9 mouse cellular contexts compared by ENCODE assay signal in genomic region chr5:31576539-31576975, GRCm38 (mm10). TPM values are rescaled to one million over a fixed set of nuclear protein-coding genes. Genes with fewer than 3 reads are reported as not detected.
DNase-seq lines count a peak whose midpoint lies in the region; ATAC-seq and TF ChIP-seq lines count a peak whose summit lies in the region.
"Had no signal": no experiment of that assay in that cellular context is flagged by ENCODE, and none has a peak within 500 bp of the region (broad histone marks: within the 10 kb centered on the region; RNA-seq: fewer than 3 reads in every experiment).

No protein-coding gene starts in this region.

- no peak for TF ChIP-seq CTCF in intestine, postnatal 0 days (IDR thresholded peaks at IDR 0.05; ENCODE audit: low read depth)

- peak; percentile 52 to 61 for DNase-seq in CD8-positive naive resting alpha-beta T cell, adult 2 months (ENCODE audit: low read depth in 2 of 2, low spot score in 2 of 2)
- peak; percentile 98 for DNase-seq in fibroblast of lung, adult 2 months (ENCODE audit: low read depth)
- DNase-seq in spleen, postnatal 10 days (ENCODE audit: low spot score in 2 of 2) = no peak
- DNase-seq in liver, embryonic 11.5 days (ENCODE audit: low spot score) = no peak

- no peaks in the 10 kb centered on the region for H3K36me3 ChIP-seq in intestine, postnatal 0 days (ENCODE audit: control insufficient read depth, insufficient read depth)
- no peaks in the 10 kb centered on the region for H3K36me3 ChIP-seq in intestine, embryonic 15.5 days
- no peaks in the 10 kb centered on the region for H3K36me3 ChIP-seq in megakaryocyte, embryonic 14.5 days (replicated peaks; ENCODE audit: low read length)
- no peaks in the 10 kb centered on the region for H3K36me3 ChIP-seq in forebrain, embryonic 16.5 days (ENCODE audit: control insufficient read depth, insufficient read depth)
- no peaks in the 10 kb centered on the region for H3K36me3 ChIP-seq in liver, embryonic 11.5 days (ENCODE audit: control insufficient read depth, insufficient read depth, low read length)
- H3K36me3 ChIP-seq: liver, embryonic 15.5 days had no signal

- H3K9ac ChIP-seq in intestine, postnatal 0 days (ENCODE audit: low read depth, low read length) = no peak overlapping the region
- no peak overlapping the region for H3K9ac ChIP-seq in intestine, embryonic 15.5 days
- H3K9ac ChIP-seq in forebrain, embryonic 16.5 days (replicated peaks; ENCODE audit: low read depth, low read length) = no peak overlapping the region
- H3K9ac ChIP-seq in liver, embryonic 11.5 days (ENCODE audit: low read depth, low read length) = no peak overlapping the region
- H3K9ac ChIP-seq: liver, embryonic 15.5 days had no signal

- WGBS in intestine, postnatal 0 days = 57% methylated on average over 7 of the region's 7 CpGs
- WGBS in intestine, embryonic 15.5 days = 83% methylated on average over 6 of the region's 7 CpGs
- 75% methylated on average over 7 of the region's 7 CpGs for whole genome bisulfite sequencing in forebrain, embryonic 16.5 days
- WGBS in liver, embryonic 11.5 days = 76% methylated on average over 7 of the region's 7 CpGs

- H3K4me1 ChIP-seq in intestine, postnatal 0 days (replicated peaks; ENCODE audit: control insufficient read depth, insufficient read depth, low read length) = 0 out of 2 replicates have a peak, but pooled peaks cover 2% of the 10 kb centered on the region
- H3K4me1 ChIP-seq in intestine, embryonic 15.5 days (replicated peaks) = 0 out of 2 replicates have a peak, but pooled peaks cover 1% of the 10 kb centered on the region
- peaks cover 17% of the 10 kb centered on the region for H3K4me1 ChIP-seq in megakaryocyte, embryonic 14.5 days
- H3K4me1 ChIP-seq in forebrain, embryonic 16.5 days (replicated peaks; ENCODE audit: control insufficient read depth, insufficient read depth, low read length) = no peaks in the 10 kb centered on the region
- no peaks in the 10 kb centered on the region for H3K4me1 ChIP-seq in liver, embryonic 11.5 days (replicated peaks; ENCODE audit: control insufficient read depth, insufficient read depth, low read length)
- H3K4me1 ChIP-seq: liver, embryonic 15.5 days had no signal

- ATAC-seq in intestine, postnatal 0 days = peak; percentile 62
- ATAC-seq in intestine, embryonic 15.5 days = no peak
- no peak for ATAC-seq in forebrain, embryonic 16.5 days
- ATAC-seq in liver, embryonic 11.5 days (replicated peaks; ENCODE audit: low FRiP score) = no peak

- no peak overlapping the region for H3K4me2 ChIP-seq in intestine, postnatal 0 days (replicated peaks; ENCODE audit: low read depth)
- H3K4me2 ChIP-seq in intestine, embryonic 15.5 days (replicated peaks) = no peak overlapping the region
- no peak overlapping the region for H3K4me2 ChIP-seq in forebrain, embryonic 16.5 days (ENCODE audit: low read length)
- no peak overlapping the region for H3K4me2 ChIP-seq in liver, embryonic 11.5 days
- H3K4me2 ChIP-seq: liver, embryonic 15.5 days had no signal

- no peak overlapping the region for H3K4me3 ChIP-seq in intestine, postnatal 0 days (ENCODE audit: low read depth, low read length)
- no peak overlapping the region for H3K4me3 ChIP-seq in intestine, embryonic 15.5 days (replicated peaks)
- peak overlapping the region; percentile 62 for H3K4me3 ChIP-seq in megakaryocyte, embryonic 14.5 days (replicated peaks)
- H3K4me3 ChIP-seq in forebrain, embryonic 16.5 days (replicated peaks; ENCODE audit: low read length) = no peak overlapping the region
- H3K4me3 ChIP-seq in liver, embryonic 11.5 days (ENCODE audit: low read depth, low read length) = no peak overlapping the region
- H3K4me3 ChIP-seq: liver, embryonic 15.5 days had no signal

- no peaks in the 10 kb centered on the region for H3K27me3 ChIP-seq in intestine, postnatal 0 days (replicated peaks; ENCODE audit: control insufficient read depth, insufficient read depth, low read length)
- no peaks in the 10 kb centered on the region for H3K27me3 ChIP-seq in intestine, embryonic 15.5 days (replicated peaks)
- H3K27me3 ChIP-seq in megakaryocyte, embryonic 14.5 days (replicated peaks) = peaks cover 20% of the 10 kb centered on the region
- no peaks in the 10 kb centered on the region for H3K27me3 ChIP-seq in forebrain, embryonic 16.5 days (replicated peaks; ENCODE audit: control insufficient read depth, insufficient read depth, low read length)
- no peaks in the 10 kb centered on the region for H3K27me3 ChIP-seq in liver, embryonic 11.5 days (replicated peaks; ENCODE audit: control insufficient read depth, insufficient read depth, low read length)
- H3K27me3 ChIP-seq: liver, embryonic 15.5 days had no signal

- H3K27ac ChIP-seq in intestine, postnatal 0 days (ENCODE audit: low read depth, low read length) = no peak overlapping the region
- H3K27ac ChIP-seq in intestine, embryonic 15.5 days = no peak overlapping the region
- H3K27ac ChIP-seq in forebrain, embryonic 16.5 days (ENCODE audit: low read length) = no peak overlapping the region
- no peak overlapping the region for H3K27ac ChIP-seq in liver, embryonic 11.5 days (ENCODE audit: low read depth, low read length)
- H3K27ac ChIP-seq: liver, embryonic 15.5 days had no signal

- H3K9me3 ChIP-seq in intestine, postnatal 0 days (ENCODE audit: control insufficient read depth) = no peaks in the 10 kb centered on the region
- no peaks in the 10 kb centered on the region for H3K9me3 ChIP-seq in intestine, embryonic 15.5 days
- no peaks in the 10 kb centered on the region for H3K9me3 ChIP-seq in megakaryocyte, embryonic 14.5 days
- H3K9me3 ChIP-seq in forebrain, embryonic 16.5 days (ENCODE audit: control insufficient read depth, low read length) = no peaks in the 10 kb centered on the region
- H3K9me3 ChIP-seq in liver, embryonic 11.5 days (ENCODE audit: control insufficient read depth, low read length) = no peaks in the 10 kb centered on the region
- H3K9me3 ChIP-seq: liver, embryonic 15.5 days had no signal

RNA-seq across cellular contexts. Expression of gene Mrpl33, which starts 20.2 kb away (rescaled TPM):
- 337 and 357 TPM in 2 replicates for polyA plus RNA-seq in intestine, postnatal 0 days (2015; fragmentation: Nextera tagmentation; extraction: Ambion mirVana)
- polyA plus RNA-seq in intestine, embryonic 15.5 days (2015; fragmentation: Nextera tagmentation; extraction: Ambion mirVana) = 321 and 322 TPM in 2 replicates
- 6.0 TPM in 1 of 2 replicates, not detected in the other for polyA plus RNA-seq in megakaryocyte, embryonic 14.5 days (2012; ENCODE audit: insufficient read depth, low replicate concordance)
- polyA plus RNA-seq in forebrain, embryonic 16.5 days (2015; fragmentation: Nextera tagmentation; extraction: Ambion mirVana) = 196 and 213 TPM in 2 replicates
- 277 and 300 TPM in 2 replicates for polyA plus RNA-seq in liver, embryonic 11.5 days (2014; fragmentation: Nextera tagmentation; extraction: Ambion mirVana)

RNA-seq across cellular contexts. Expression of gene Supt7l, which starts 49.0 kb away (rescaled TPM):
- 7.3 and 8.1 TPM in 2 replicates for polyA plus RNA-seq in intestine, postnatal 0 days (2015; fragmentation: Nextera tagmentation; extraction: Ambion mirVana)
- 18.1 TPM in 2 replicates for polyA plus RNA-seq in intestine, embryonic 15.5 days (2015; fragmentation: Nextera tagmentation; extraction: Ambion mirVana)
- 6.2 and 10.4 TPM in 2 replicates for polyA plus RNA-seq in megakaryocyte, embryonic 14.5 days (2012; ENCODE audit: insufficient read depth, low replicate concordance)
- polyA plus RNA-seq in forebrain, embryonic 16.5 days (2015; fragmentation: Nextera tagmentation; extraction: Ambion mirVana) = 28.5 and 29.4 TPM in 2 replicates
- polyA plus RNA-seq in liver, embryonic 11.5 days (2014; fragmentation: Nextera tagmentation; extraction: Ambion mirVana) = 18.5 and 18.6 TPM in 2 replicates

RNA-seq across cellular contexts. Expression of gene Slc4a1ap, which starts 49.8 kb away (rescaled TPM):
- polyA plus RNA-seq in intestine, postnatal 0 days (2015; fragmentation: Nextera tagmentation; extraction: Ambion mirVana) = 13.6 and 15.5 TPM in 2 replicates
- polyA plus RNA-seq in intestine, embryonic 15.5 days (2015; fragmentation: Nextera tagmentation; extraction: Ambion mirVana) = 25.5 and 27.8 TPM in 2 replicates
- polyA plus RNA-seq in megakaryocyte, embryonic 14.5 days (2012; ENCODE audit: insufficient read depth, low replicate concordance) = 8.4 and 21.3 TPM in 2 replicates
- polyA plus RNA-seq in forebrain, embryonic 16.5 days (2015; fragmentation: Nextera tagmentation; extraction: Ambion mirVana) = 29.7 and 32.7 TPM in 2 replicates
- 25.7 and 32.9 TPM in 2 replicates for polyA plus RNA-seq in liver, embryonic 11.5 days (2014; fragmentation: Nextera tagmentation; extraction: Ambion mirVana)

Comparison
In these comparisons a context has a peak if more than half of its experiments do, and no peak if none do; other contexts are left out.
1. DNase-seq: peak in CD8-positive naive resting alpha-beta T cell, adult 2 months (2 of 2) and fibroblast of lung, adult 2 months (single experiment); none in spleen, postnatal 10 days (0 of 2) and liver, embryonic 11.5 days (single experiment).
2. RNA of gene Mrpl33, which starts 20.2 kb away (polyA plus RNA-seq): 337 to 357 TPM in intestine, postnatal 0 days, 321 to 322 TPM in intestine, embryonic 15.5 days, 277 to 300 TPM in liver, embryonic 11.5 days and 196 to 213 TPM in forebrain, embryonic 16.5 days; 6.0 TPM in megakaryocyte, embryonic 14.5 days; every median in the first group is over 10 times any median in the second.